Mouse (Mus musculus) adrenal gland, adult 18-20 months (tissue): ENCODE measurements around the gene Sirt4. TPM values are rescaled to one million over a fixed set of nuclear protein-coding genes. Genes with fewer than 3 reads are reported as not detected.
"Not testable (repeated sequence)": the region's sequence is repeated elsewhere in the genome, so short reads cannot be mapped to it uniquely, and the experiment has no call there.

Experiments
- DNase-seq, 2 experiments: peaks; one replicate each; pipeline ENCODE4 v3.0.0; 2021 to 2022; ENCODE audit warnings: low spot score in 2 of 2
- long read RNA-seq, 2 experiments: library from polyadenylated mRNA; stranded (forward); transcript quantifications; one replicate each; pipeline ENCODE4 v2.0.0; 2021
- total RNA-seq, 2 experiments: library from RNA; stranded (reverse); gene quantifications; 1 replicate in 1 of 2; 2 replicates in 1 of 2; pipeline ENCODE4 v1.2.3; 2021

Sirt4 gene
- total RNA-seq: 10 to 100 TPM; 18.1 to 21.2 TPM
- long read RNA-seq, experiment 1, transcript Sirt4-201 (5 exons, 1,794 nt): major isoform, 6 of 10 reads
- long read RNA-seq, experiment 1, partial matches to known transcripts: 1 of 10 reads
- long read RNA-seq, experiment 1, other reads (novel, unspliced or antisense): 3 of 10 reads
- long read RNA-seq, experiment 2, transcript Sirt4-201 (5 exons, 1,794 nt): major isoform, 14 of 24 reads
- long read RNA-seq, experiment 2, partial matches to known transcripts: 1 of 24 reads
- long read RNA-seq, experiment 2, other reads (novel, unspliced or antisense): 8 of 24 reads

DNA sequence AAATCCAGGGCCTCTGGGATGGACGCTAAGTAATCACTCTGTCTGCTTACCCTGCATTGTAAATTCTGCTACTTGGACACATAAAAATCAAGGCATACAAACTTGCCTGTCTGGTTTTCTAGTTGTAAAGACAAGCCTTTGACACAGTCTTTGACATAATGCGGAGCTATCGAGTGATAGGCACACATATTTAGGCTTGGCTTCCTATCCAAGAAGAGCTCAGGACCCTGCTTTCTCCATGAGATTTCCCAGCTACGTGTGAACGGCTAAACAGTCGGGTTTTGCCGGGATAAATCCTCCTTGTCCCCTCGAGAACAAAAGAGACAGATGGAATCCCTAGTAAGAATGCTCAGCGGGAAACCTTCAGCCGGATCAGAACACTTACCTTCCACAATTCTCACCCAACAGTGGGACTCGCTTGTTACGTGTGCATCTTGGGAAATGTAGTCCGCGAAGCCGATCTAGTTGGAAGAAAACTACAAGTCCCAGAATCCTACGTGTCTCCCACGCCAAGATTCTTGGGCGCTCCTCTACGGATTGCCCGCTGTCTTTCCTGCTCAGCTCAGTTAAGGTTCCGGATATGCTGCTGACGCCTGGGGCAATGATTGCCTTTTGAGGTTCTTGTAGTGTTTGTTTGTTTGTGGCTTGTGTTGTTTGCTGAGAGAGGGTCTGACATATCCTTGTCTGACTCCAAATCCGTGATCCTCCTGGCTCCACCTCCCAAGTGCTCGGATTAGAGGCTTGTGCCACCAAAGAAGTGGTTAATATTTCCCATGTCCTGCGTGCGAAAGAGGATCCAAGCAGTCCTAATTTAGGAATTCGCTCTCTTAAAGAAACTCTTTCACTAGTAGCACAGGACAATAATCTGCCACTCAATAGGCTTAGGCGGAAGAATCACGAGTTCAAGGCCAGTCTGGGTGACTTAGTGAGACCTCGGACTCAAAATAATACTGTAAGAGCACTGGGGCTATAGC lies at the start of gene Sirt4:
Gene Sirt4, minus strand, starts transcription at position 779 of the 974 bp plus-strand sequence.
- peak; percentile 58 to 65 for DNase-seq

DNA sequence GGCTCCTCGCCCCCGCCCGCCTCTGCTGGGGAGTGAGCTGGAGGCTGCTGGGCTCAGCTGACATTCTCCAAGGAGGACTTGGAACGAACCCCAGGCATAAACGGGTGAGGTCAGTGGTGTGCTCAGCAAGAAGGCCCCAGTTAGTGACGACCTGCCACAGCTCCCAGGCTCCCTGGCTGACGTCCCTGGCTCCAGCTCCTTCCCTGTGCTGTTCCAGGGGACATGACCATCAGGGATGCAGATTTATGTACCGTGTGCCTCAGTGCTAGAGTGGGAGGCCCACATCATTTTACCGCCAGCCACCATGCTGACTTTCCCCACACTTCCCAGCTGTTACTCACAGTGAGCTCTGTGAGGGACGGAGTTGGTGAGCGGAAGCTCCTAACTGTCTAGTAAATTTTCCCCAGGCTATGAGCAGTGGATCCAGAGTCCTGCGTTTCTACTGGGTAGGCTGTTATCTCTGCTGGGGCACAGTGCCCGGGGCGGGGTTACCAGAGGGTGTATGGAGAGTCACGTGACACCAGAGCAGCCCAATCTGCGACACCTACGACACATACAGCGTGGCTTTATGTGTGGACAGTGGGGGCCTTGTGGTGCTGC lies 47.2 kb upstream of the Sirt4 start:
- DNase-seq: no peak

DNA sequence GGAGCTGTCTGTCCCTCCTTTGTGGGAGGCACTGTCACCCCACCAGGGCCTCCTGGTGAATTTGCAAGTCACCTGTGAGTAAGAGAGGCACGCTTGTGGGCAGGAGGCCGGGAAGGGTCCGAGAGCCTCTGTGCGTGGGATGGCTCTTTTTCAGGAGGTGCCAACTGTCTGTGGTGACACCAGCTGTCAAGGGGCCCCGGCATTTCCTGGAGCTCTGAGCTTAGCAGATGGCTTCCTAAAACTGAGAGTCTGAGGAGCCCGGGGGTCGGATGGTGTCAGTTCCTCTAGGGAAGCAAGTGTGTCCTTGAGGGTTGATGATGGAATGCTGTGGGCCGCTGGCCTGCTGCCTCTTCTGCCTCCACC lies 45.9 kb upstream of the Sirt4 start:
- no peak for DNase-seq

DNA sequence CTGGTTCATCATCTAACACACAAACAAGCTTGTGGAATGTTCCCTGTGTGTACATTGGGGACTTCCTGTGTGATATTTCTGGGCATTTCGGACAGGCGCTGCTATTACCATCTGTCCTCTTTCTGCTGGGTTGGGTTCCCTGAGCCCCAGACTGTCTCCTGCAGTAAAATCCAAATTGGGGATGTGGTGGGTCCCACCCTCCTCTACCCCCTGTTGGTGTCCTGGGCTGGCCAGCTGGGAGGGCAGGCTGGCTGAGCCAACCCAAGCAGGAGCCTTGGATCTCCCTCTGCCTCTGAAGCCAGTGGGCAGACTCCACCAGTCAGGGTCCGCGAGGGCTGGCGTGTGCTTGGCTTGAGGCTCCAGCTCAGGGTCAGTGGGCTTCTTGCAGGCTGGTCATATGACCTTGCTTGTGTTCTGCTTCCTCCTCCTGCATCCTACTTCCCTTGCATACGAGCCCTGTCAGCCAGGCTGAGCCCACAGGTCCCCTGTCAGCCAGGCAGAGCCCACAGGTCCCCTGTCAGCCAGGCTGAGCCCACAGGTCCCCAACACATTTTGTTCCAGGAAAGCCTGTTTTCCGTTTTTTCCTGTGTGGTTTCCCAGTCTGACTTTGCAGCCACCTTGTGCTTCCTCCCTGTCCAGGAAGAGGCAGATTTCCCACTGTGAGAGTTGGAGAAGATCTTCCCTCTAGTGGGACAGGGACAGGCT lies 45.4 kb upstream of the Sirt4 start:
- DNase-seq: no peak

DNA sequence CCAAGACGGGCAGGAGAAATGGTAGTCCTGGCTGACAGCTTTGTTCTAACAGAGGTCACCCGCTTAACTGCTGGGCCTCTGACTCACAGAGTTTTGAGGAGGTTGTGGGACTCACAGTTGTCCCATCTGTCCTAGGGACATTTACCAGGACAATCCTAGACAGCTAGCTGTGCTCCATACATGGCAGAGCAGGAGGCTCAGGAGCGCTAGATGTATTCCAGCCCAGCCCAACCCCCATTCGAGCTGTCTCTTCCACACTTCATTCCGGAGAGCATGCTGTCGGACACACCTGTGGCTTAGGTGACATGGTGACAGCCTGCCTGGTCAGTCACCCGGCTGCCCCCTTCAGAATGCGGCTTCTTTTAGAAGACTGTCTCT lies 44.8 kb upstream of the Sirt4 start:
- no peak for DNase-seq

DNA sequence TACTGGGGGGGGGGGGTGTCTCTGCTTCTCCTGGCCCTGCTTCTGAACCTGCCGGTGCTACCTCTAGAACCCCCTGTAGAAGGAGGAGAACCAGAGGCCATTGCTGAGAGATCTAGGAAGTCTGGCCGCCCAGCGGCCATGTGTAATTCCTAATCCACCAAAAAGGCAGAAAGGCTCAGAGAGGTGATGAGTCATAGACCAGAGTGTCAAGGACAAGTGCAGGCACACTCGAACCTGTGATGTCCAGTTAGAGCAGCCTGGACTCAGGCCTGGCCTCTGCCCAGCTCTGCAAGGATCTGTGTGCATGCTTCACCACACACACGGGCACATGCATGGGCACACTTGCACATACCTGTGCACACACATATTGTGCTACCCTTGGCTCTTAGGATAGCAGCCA lies 43.6 kb upstream of the Sirt4 start:
- DNase-seq: no peak

DNA sequence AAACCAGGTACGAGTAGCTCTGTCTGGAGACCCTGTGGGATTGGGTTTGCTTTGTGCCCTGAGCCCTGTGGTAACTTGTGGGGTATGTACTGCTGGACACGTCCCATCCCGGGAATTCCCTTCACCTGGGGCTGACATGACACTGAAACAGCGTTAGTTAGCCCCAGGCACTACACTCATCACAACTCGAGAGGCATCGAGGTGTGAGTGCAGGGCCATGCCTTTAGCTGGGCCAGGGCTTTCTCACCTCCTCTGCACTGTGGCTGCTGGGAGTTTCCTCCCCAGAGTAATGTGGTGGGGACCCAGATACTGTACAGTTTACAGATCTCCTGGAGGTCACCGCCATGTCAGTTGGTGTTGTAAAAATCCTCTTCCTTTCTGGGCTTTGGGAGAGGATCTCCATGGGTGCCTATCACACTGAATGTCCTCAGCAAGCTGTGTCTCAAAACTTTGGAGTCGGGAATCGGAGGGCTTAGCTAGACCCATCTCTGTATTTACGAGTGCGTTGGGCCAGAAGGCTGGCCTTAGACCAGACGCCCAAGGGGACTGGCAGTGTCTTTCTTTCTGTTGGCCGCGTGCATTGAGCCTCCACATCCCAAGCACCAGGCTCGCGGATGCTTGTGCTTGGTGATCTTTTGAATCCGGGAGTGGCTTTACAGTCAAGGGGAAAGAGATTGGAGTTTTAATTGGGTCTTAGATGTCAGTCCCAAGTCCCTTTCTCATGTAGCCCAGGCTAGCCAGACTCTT lies 42.1 kb upstream of the Sirt4 start:
- DNase-seq: no peak

DNA sequence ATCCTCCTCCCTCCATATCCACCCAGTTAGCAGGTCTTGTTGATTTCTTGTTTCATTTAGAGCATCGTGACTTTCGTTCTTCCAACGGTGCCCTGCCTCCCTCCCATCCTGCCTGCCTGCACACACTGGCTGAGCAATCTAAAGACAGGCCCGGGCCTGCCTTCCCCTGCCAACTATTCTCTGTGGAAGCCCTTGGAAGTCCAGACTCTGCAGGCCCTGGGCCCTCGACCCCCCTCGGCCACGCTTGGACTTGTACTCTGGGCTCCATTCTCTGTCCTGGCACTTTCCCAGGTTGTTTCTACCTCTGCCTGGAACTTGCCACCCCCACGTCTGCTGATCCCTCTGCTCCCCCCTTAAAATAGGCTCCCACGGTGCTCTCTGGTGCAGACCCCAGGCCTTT lies 41.4 kb upstream of the Sirt4 start:
- DNase-seq: no peak

DNA sequence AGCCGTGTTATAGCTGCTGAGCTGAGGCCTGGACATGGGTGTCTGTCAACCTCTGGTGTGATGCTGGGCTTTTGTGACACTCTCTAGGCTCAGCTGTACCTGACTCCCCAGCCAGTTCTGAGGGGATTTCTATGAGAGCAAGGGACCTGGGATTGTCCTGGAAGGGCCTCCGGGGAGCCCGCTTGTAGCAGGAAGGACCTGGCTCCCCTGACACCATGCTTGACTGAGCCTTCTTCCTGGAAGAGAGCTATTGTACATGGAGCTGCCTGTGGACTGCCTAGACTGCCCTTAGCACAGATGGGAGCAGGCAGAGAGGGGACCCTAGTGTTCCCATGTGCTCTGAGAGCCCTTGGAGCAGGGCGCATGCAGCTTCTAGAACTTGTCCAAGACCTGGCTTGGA lies 40.9 kb upstream of the Sirt4 start:
- DNase-seq: no peak

DNA sequence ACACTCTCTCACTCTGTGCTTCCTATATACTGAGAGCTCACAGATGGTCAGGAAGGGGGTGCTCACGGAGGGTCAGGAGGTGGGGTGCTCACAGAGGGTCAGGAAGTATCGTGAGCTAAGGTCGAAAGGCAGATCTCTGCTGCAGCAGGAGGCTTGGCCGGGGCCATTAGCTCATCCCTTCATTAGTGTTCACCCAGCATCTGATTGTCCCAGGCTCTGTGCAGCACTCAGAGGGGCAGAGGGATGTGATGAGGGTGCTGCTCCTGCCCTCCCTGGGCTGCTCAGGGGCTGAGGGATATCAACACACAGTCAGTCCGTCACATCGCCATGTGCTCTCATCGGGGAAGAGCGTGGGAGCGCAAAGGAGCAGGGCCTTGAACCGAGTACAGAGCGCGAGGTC lies 39.9 kb upstream of the Sirt4 start:
- no peak for DNase-seq

DNA sequence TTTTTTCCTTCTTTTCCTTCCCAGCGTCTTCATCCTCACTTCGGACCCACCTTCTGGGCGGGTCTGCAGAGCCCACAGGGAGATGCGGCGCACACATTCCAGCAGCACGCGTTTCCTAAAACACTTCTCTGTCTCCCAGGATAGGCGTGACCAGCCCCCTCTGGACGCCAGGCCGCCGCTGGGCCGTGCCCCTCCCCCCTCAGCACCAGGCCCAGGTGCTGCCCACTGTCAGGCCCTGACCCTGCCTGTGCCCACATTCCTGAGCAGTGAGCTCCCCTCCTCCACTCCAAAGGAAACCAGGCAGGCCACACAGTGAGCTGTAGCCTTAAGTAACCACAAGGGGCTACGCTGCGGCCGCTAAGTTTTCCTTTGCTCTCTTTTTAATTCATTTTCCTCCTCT lies 39.4 kb upstream of the Sirt4 start:
- DNase-seq: no peak

DNA sequence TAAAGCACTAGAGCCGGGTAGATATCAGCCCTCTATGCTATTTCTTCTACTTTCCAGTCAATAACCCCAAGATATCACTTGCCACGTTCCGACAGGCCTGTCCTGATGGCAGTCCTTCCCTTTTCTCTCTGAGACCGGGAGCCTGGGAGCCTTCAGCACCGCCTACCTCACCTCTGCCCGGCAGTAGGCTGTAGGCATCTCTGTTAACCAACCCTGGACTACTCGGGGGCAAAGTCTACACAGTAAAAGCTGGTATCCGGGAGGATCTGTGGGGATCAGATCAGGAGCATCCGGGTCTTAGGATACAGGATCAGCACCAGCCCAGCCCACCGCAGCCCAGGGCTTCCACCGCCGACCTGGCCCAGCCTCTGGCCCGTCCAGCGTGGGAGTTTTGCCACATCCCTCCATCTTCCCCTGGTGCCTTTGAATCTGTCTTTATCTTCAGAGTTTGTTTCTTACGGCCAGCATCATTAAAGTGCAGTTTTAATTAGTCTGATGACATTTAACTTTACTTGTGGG lies 38.5 kb upstream of the Sirt4 start:
- DNase-seq: no peak

DNA sequence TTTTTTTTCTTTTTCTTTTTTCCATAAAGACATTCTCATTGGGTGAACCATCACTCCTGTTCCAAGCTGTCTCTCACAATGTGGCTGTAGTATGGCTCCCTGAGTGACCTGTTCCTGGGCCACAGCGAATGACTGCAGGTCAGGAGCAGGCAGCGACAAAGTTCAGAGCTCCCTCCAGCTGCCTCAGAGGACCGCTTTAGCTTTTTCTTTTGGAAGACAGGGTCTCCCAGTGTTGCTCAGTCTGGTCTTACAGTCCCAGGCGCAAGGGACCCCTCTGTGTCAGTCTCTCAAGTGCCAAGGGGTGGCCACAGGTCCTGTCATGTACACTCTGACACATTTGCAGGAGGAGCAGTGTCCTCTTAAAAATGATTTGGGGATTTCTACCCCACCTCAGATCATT lies 38.0 kb upstream of the Sirt4 start:
- no peak for DNase-seq

DNA sequence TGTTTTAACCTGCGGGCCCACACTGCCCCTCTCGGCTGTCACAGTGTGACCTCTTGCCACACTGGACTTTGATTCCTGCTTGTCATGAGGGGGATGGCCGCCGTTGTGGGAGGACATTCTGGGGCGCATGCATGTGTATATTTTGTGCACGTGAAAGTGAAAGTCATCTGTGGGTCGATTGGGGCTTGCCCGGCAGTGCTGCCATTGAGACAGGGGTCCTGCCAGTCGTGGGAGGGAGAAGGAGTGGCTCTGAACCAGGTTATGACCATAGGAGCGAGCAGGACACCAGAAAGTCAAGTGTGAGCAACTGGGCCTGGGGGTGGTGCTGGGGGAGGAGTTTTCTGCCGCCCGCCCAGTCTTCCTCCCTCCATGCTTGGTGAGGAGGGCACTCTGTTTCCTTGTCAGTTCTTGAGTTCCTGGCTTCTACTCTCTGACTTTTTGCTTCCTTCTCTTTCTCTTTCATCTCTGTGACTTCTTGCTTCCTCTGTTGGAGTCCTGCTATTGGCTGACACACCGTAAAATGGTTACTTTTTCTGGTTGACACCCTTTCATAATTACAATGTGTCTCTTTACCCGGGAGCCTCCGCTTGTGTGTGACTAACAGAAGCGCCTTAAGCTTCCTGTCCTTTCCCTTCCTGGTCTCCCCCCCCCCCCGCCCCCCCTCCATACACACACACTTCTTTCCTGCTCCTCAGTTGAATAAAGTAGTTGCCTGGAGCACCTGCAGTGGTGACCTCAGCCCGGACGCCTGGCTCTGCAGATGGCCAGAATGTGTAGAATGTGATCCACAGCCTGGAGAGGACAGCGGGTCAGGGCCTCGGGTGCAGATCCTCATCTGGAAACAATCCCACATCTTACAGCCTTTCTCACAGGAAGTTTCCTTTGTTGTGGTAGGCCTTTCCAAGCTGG lies 37.3 kb upstream of the Sirt4 start:
- DNase-seq: no peak

DNA sequence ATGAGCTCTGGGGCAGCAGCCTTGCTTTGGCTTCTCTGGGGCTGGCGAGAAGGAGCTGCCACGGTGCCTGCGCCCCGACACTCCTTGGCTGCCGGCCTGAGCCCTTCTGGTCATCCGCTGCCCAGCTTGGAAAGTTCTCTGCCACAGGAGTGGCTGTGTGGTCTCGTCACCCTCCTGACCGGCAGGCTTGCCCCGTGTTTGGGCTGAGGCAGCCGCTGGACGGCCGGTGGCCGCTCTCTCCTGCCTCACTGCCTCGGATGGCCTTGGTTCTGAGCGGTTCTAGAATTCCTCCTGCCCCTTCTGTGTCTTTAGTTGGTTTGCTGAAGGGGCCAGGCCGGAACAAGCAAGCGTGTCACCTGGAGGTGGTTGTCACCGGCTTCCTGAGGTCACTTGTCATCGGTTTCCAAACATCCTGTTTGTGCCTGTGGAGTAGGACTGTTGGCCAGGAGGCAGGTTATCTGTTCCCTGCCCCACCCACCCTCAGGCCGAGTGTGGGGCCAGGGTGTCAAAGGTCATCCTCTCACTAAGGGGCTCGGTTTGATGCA lies 35.9 kb upstream of the Sirt4 start:
- DNase-seq: peak in 1 of 2 experiments; percentile 40

DNA sequence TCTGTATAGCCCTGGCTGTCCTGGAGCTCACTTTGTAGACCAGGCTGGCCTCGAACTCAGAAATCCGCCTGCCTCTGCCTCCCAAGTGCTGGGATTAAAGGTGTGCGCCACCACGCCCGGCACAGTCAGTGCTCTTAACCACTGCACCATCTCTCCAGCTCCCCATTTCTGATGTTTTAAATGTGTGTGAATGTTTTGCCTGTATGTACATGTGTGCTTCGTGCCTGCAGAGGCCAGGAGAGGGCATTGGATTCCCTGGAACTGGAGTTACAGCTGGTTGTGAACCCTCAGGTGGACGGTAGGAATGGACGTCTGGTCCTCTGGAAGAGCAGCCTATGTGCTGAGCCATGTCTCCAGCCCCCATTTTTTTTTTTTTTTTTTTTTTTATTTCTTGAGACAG lies 33.7 kb upstream of the Sirt4 start:
- not testable (repeated sequence) for DNase-seq

DNA sequence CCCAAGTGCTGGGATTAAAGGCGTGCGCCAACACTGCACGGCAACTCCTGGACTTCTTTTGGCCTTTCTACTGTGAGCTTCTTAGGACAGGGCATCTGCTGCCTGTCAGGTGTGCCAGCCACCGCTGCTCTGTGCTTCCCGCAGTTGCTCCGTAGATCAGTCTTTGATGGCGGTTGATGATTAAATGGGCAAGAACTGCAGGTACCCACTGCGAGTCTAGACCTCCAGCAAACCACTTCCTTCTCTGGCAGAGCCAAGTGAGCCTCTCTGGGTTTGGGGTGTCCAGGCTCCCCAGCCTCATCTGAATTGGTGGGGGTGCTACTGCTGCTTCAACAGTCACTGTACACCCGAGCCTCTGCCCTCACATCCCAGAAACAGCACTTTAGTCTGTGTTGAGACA lies 33.0 kb upstream of the Sirt4 start:
- DNase-seq: peak in 1 of 2 experiments; percentile 18

DNA sequence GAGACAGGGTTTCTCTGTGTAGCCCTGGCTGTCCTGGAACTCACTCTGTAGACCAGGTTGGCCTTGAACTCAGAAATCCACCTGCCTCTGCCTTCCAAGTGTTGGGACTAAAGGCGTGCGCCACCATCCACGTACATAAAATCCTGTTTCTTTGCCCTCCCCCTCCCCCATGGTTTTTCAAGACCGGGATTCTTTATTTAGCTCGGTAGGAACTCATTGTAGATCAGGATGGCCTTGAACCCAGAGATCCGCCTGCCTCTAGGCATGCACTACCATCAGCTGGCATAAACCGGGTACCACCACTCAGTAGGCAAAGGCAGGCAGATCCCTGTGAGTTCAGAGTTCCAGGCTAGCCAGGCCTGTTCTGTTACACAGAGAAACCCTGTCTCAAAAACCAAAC lies 32.4 kb upstream of the Sirt4 start:
- peak in 1 of 2 experiments; percentile 17 for DNase-seq
